Mouse (Mus musculus) CD4-positive, CD25-positive, alpha-beta regulatory T cell (primary cell): Measurements from ENCODE around the gene Tspan2. TPM values are rescaled to one million over a fixed set of nuclear protein-coding genes. Genes with fewer than 3 reads are reported as not detected.

ENCODE experiments used
- polyA plus RNA-seq: library from polyadenylated mRNA; unstranded; fragments of 100-300 nt; shearing (Covaris generic); gene quantifications from one replicate; pipeline ENCODE4 v1.2.1, GENCODE M21; 2017

Gene Tspan2
- 1.8 TPM for polyA plus RNA-seq

DNA sequence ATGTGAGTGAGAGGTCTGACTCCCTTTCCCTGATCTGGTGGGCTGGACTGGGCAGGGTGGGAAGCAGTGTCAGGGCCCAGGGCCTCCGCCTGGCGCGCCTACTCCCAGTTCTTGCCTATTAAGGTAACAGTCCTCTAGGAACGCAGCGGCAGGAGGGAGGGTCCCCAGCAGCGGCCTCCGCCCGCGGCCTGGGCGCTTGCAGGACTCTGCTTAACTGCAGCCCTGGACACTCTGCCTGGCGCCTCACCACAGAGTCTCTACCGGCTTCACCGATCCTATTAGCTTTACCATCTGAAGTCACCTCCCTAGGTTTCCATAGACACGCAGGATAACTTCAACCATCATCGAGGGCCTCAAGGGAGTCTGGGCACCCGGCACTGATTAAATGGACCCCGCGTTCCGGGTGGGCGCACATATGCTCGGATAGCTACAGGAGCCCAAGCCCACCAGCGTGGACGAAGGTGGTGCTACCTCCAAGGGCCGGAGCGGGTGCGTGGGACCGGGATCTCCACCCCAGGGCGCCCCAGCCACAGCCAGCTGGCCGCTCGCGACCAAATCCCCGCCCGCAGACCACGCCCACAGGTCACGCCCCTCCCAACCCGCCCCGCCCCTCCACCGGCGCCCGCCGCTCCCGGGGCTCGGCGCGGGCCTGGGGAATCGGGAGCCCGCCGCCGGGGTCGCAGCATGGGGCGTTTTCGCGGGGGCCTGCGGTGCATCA lies at the start of gene Tspan2:
Tspan2 (plus strand) TSS at position 217 of the 718 bp plus-strand sequence.

DNA sequence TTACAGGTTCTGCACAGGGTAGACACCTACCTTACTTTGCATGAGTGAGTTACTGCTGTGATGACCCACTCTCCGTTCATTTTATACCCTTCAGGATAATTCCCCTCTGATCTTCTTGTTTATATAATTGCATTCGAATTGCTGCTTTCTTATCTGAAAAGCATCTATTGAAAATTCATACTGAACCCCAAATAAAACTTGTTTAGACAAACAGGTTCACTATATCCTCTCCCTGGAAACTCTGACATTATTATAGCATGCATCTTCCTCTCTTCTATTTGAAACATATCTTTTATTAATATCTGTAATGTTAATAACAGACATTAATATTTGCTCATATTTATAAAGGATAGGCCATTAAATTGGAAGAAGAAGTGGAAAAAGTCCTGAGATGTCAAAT lies 48.3 kb downstream of the Tspan2 start, which contains the start of gene Tshb:
Tshb (minus strand) TSS at position 101 of the 400 bp plus-strand sequence.

Other genes starting within 250 kb of the Tspan2 start
- 0.12 TPM for gene Tshb, start 48.2 kb downstream of the Tspan2 start, polyA plus RNA-seq
- gene Sycp1, start 201.6 kb downstream of the Tspan2 start, polyA plus RNA-seq: not detected
- gene Nr1h5, start 229.6 kb downstream of the Tspan2 start, polyA plus RNA-seq: not detected